Mouse (Mus musculus): ENCODE data around the gene Pars2.

GRCm38 (mm10) chr4:106615637-106616036 is 35.2 kb upstream of the Pars2 start:
- TF ChIP-seq CTCF (IDR thresholded peaks at IDR 0.05; ENCODE audit: low read depth, low read length) (no peak), POLR2A (IDR thresholded peaks at IDR 0.05; ENCODE audit: borderline replicate concordance, low read depth, low read length) (no peak)

Data from bone marrow macrophage, adult 2 months (primary cell).